Mouse (Mus musculus) heart, embryonic 14.5 days (tissue): ENCODE data around the gene Stac3. TPM values are rescaled to one million over a fixed set of nuclear protein-coding genes. Genes with fewer than 3 reads are reported as not detected.
A peak's percentile ranks its signal among the peaks of the same experiment; 100 is the strongest.

Experiments used
- ATAC-seq: fragments of 200-750 bp; cut with Nextera tagmentation; 2 replicates; pipeline ENCODE4 v1.8.0; 2017; ENCODE audit warnings: low read depth, moderate TSS enrichment; ENCODE audit not compliant: insufficient number of reproducible peaks, insufficient read depth, low FRiP score
- H3K27ac ChIP-seq, 2 experiments: fragments of 200-500 bp in 1 of 2; fragments of 300-500 bp in 1 of 2; sonication (generic) in 1 of 2; replicated peaks in 1 of 2; 2 replicates each; pipeline ENCODE4 v1.5.1; 2012 to 2014; ENCODE audit warnings: low read depth in 2 of 2, low read length in 2 of 2, control low read depth in 1 of 2, mild to moderate bottlenecking in 1 of 2, mixed read lengths in 1 of 2; ENCODE audit not compliant: control insufficient read depth in 1 of 2, insufficient read depth in 1 of 2
- H3K27me3 ChIP-seq: fragments of 300-500 bp; sonication (generic); 2 replicates; pipeline ENCODE4 v1.6.1; 2014; ENCODE audit warnings: mild to moderate bottlenecking, low read length, control low read depth; ENCODE audit not compliant: control insufficient read depth, insufficient read depth
- H3K36me3 ChIP-seq: fragments of 300-500 bp; sonication (generic); 2 replicates; pipeline ENCODE4 v1.6.1; 2014; ENCODE audit warnings: mild to moderate bottlenecking, control low read depth, low read length, mixed read lengths; ENCODE audit not compliant: control insufficient read depth, insufficient read depth
- H3K4me1 ChIP-seq, 2 experiments: fragments of 200-500 bp in 1 of 2; fragments of 300-500 bp in 1 of 2; sonication (generic) in 1 of 2; 2 replicates each; pipeline ENCODE4 v1.6.1; 2012 to 2014; ENCODE audit warnings: low read length in 2 of 2, control low read depth in 1 of 2, mixed read lengths in 1 of 2; ENCODE audit not compliant: control insufficient read depth in 2 of 2, insufficient read depth in 2 of 2
- H3K4me2 ChIP-seq: fragments of 300-500 bp; sonication (generic); 2 replicates; pipeline ENCODE4 v1.6.1; 2014; ENCODE audit warnings: mild to moderate bottlenecking, low read length
- H3K4me3 ChIP-seq, 2 experiments: fragments of 200-500 bp in 1 of 2; fragments of 300-500 bp in 1 of 2; sonication (generic) in 1 of 2; 2 replicates each; pipeline ENCODE4 v1.5.1; 2012 to 2014; ENCODE audit warnings: low read length in 2 of 2, mild to moderate bottlenecking in 2 of 2, control low read depth in 1 of 2, low read depth in 1 of 2, moderate library complexity in 1 of 2; ENCODE audit not compliant: control insufficient read depth in 1 of 2, insufficient read depth in 1 of 2
- H3K9ac ChIP-seq: fragments of 300-500 bp; sonication (generic); 2 replicates; pipeline ENCODE4 v1.6.1; 2014; ENCODE audit warnings: mild to moderate bottlenecking, low read length
- H3K9me3 ChIP-seq: fragments of 300-500 bp; sonication (generic); 2 replicates; pipeline ENCODE4 v1.6.1; 2016; ENCODE audit warnings: low read length, control low read depth; ENCODE audit not compliant: control insufficient read depth
- WGBS: fragments of 180-500 bp; shearing (Covaris S2); extraction: QIAGEN DNeasy Blood & Tissue Kit; methylation state at CpG from one replicate; pipeline ENCODE4 v1.1.7; 2014; 5-methylcytosine and 5-hydroxymethylcytosine counted together
- polyA plus RNA-seq: library from polyadenylated mRNA; unstranded; fragments of >200 nt; fragmentation: Nextera tagmentation; extraction: Ambion mirVana; gene quantifications from 2 replicates; pipeline ENCODE4 v1.2.1, GENCODE M21; 2014

The Stac3 gene
- polyA plus RNA-seq, 1 experiment from 2014 or later = 0.31 TPM

DNA sequence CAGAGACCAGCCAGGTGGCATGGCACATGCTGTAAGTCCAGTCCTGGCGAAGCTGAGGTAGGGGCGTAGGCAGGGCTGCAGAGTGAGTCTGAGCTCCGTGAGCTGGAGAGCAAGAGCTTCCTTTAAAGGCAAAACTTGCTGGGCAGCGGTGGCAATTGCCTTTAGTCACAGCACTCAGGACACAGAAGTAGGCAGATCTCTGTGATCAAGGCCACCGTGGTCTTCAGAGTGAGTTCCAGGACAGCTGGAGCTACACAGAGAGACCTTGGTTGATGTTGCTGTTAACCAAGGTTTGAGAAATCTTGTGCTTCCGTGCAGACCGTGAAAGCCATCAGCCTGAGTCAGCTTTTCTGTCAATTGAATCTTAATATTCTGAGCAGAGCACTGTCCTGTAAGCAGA, 24.2 kb upstream of the Stac3 start:
- Histone ChIP-seq H3K27me3 (no peaks in the 10 kb centered on the region), H3K9me3 (no peaks in the 10 kb centered on the region), H3K9ac (no peak overlapping the region), H3K27ac (no peak overlapping the region), H3K4me3 (no peak overlapping the region), H3K4me1 (peaks cover 0 to 6% of the 10 kb centered on the region in 2 experiments; a peak in 2 of 4 replicates), H3K36me3 (peaks cover 74% of the 10 kb centered on the region), H3K4me2 (no peak overlapping the region)
- no peak for ATAC-seq
- 77% methylated on average over 7 of the region's 7 CpGs for WGBS

DNA sequence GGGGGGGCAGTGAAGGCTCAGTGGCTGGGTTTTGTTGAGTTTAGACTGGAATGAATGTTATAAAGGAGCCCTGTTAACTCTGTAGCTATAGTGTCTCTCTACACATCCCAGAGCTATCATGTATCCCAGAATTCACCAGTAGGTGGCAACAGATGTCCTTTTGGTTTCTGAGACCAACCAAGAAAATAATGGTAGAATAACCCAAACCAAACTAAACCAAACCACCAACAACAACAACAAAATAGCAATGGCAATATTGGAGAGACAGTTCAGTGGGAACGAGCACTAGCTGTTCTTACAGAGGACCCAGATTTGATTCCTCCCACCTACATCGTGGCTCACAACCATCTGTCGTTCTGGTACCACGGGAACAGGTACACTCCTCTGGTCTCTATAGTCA, 22.4 kb upstream of the Stac3 start:
- Histone ChIP-seq H3K36me3 (peaks cover 83% of the 10 kb centered on the region), H3K27me3 (no peaks in the 10 kb centered on the region), H3K9me3 (no peaks in the 10 kb centered on the region), H3K4me2 (no peak overlapping the region), H3K4me3 (no peak overlapping the region), H3K9ac (no peak overlapping the region), H3K4me1 (no peaks in the 10 kb centered on the region), H3K27ac (no peak overlapping the region)
- WGBS = 93% methylated on average over 4 of the region's 4 CpGs
- no peak for ATAC-seq

GRCm38 (mm10) chr10:127480833-127481813, 20.4 kb upstream of the Stac3 start:
- H3K9me3 ChIP-seq = no peaks in the 10 kb centered on the region
- H3K9ac ChIP-seq = no peak overlapping the region
- 83% methylated on average over 19 of the region's 19 CpGs for WGBS
- ATAC-seq = 0 out of 2 replicates have a peak, but pooled peaks have one; percentile 39
- H3K4me3 ChIP-seq = no peak overlapping the region
- no peak overlapping the region for H3K27ac ChIP-seq
- no peaks in the 10 kb centered on the region for H3K4me1 ChIP-seq
- H3K27me3 ChIP-seq = no peaks in the 10 kb centered on the region
- peaks cover 88% of the 10 kb centered on the region for H3K36me3 ChIP-seq
- H3K4me2 ChIP-seq = no peak overlapping the region

DNA sequence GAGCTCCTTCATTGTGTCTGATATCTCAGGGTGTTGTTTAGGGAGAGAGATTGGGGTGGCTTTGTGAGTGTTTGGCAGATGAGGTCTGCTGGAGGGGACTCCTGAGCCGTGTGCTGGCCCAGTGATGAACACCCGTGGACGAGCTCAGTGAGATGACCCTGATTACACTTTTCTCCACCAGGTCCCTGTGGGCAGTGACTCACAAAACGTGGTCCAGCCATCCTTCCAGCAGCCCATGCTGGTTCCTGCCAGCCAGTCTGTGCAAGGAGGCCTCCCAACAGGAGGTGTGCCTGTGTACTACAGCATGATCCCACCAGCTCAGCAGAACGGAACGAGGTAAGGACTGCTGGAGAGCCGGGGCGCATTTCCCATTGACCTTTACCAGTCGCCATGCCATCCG, 16.3 kb upstream of the Stac3 start:
- H3K9ac ChIP-seq = no peak overlapping the region
- 79% methylated on average over 10 of the region's 10 CpGs for WGBS
- H3K9me3 ChIP-seq = no peaks in the 10 kb centered on the region
- ATAC-seq = no peak
- H3K4me2 ChIP-seq = no peak overlapping the region
- no peak overlapping the region; a peak in 1 of 4 replicates for H3K27ac ChIP-seq
- no peaks in the 10 kb centered on the region for H3K4me1 ChIP-seq
- H3K36me3 ChIP-seq = peaks cover 94% of the 10 kb centered on the region
- no peaks in the 10 kb centered on the region for H3K27me3 ChIP-seq
- no peak overlapping the region for H3K4me3 ChIP-seq

GRCm38 (mm10) chr10:127488856-127489255, 12.6 kb upstream of the Stac3 start:
- H3K9me3 ChIP-seq = no peaks in the 10 kb centered on the region
- H3K27me3 ChIP-seq = no peaks in the 10 kb centered on the region
- WGBS = 86% methylated on average over 7 of the region's 7 CpGs
- H3K27ac ChIP-seq = no peak overlapping the region
- no peaks in the 10 kb centered on the region for H3K4me1 ChIP-seq
- no peak overlapping the region for H3K9ac ChIP-seq
- no peak for ATAC-seq
- no peak overlapping the region for H3K4me3 ChIP-seq
- H3K4me2 ChIP-seq = no peak overlapping the region
- peaks cover 97% of the 10 kb centered on the region for H3K36me3 ChIP-seq

GRCm38 (mm10) chr10:127490160-127491127, 11.0 kb upstream of the Stac3 start:
- 91% methylated on average over 18 of the region's 18 CpGs for WGBS
- Histone ChIP-seq H3K9me3 (no peaks in the 10 kb centered on the region), H3K27me3 (no peaks in the 10 kb centered on the region), H3K4me1 (no peaks in the 10 kb centered on the region), H3K4me2 (no peak overlapping the region), H3K4me3 (no peak overlapping the region), H3K9ac (no peak overlapping the region), H3K27ac (no peak overlapping the region), H3K36me3 (peaks cover 97% of the 10 kb centered on the region)
- no peak for ATAC-seq

GRCm38 (mm10) chr10:127491128-127491512, 10.4 kb upstream of the Stac3 start:
- 84% methylated on average over 8 of the region's 8 CpGs for WGBS
- H3K27me3 ChIP-seq = no peaks in the 10 kb centered on the region
- H3K4me1 ChIP-seq = no peaks in the 10 kb centered on the region
- H3K27ac ChIP-seq = no peak overlapping the region
- H3K9ac ChIP-seq = no peak overlapping the region
- no peaks in the 10 kb centered on the region for H3K9me3 ChIP-seq
- no peak overlapping the region for H3K4me3 ChIP-seq
- ATAC-seq = no peak
- peaks cover 97% of the 10 kb centered on the region for H3K36me3 ChIP-seq
- no peak overlapping the region for H3K4me2 ChIP-seq
